Mouse (Mus musculus) CD4-positive, CD25-positive, alpha-beta regulatory T cell (primary cell): ENCODE data around the gene Gpr176. TPM values are rescaled to one million over a fixed set of nuclear protein-coding genes. Genes with fewer than 3 reads are reported as not detected.

Experiments used
- polyA plus RNA-seq: library from polyadenylated mRNA; unstranded; fragments of 100-300 nt; shearing (Covaris generic); gene quantifications from one replicate; pipeline ENCODE4 v1.2.1, GENCODE M21; 2017

The Gpr176 gene
- 0.06 TPM for polyA plus RNA-seq

GRCm38 (mm10) chr2:118372901-118373571, at the start of gene Gpr176:
Gene Gpr176, minus strand, starts transcription at chr2:118373419.

GRCm38 (mm10) chr2:118388341-118389335, 15.4 kb upstream of the Gpr176 start, which contains the start of gene Eif2ak4:
Gene Eif2ak4, plus strand, starts transcription at chr2:118388618.

GRCm38 (mm10) chr2:118256621-118257053, 116.6 kb downstream of the Gpr176 start, which contains the start of gene Fsip1:
Gene Fsip1, minus strand, starts transcription at chr2:118256966.

Other genes starting within 250 kb of the Gpr176 start
- gene Fsip1, start 116.5 kb downstream of the Gpr176 start, polyA plus RNA-seq = not detected
- gene Eif2ak4, start 15.2 kb upstream of the Gpr176 start, polyA plus RNA-seq = 8.6 TPM
- 308 TPM for gene Srp14, start 106.3 kb upstream of the Gpr176 start, polyA plus RNA-seq
- 1.7 TPM for gene Bmf, start 176.3 kb upstream of the Gpr176 start, polyA plus RNA-seq
- 4.4 TPM for gene Bub1b, start 224.8 kb upstream of the Gpr176 start, polyA plus RNA-seq